Mouse (Mus musculus) T-cell, adult 66 days (primary cell): ENCODE measurements around the gene Hexim2. TPM values are rescaled to one million over a fixed set of nuclear protein-coding genes. Genes with fewer than 3 reads are reported as not detected.

Experiments
- total RNA-seq, 2 experiments: library from RNA; stranded (reverse); gene quantifications; 3 replicates in 1 of 2; 4 replicates in 1 of 2; pipeline ENCODE4 v1.2.4; 2023

Hexim2 gene
- 1 to 10 TPM; 1.6 to 2.8 TPM for total RNA-seq

DNA sequence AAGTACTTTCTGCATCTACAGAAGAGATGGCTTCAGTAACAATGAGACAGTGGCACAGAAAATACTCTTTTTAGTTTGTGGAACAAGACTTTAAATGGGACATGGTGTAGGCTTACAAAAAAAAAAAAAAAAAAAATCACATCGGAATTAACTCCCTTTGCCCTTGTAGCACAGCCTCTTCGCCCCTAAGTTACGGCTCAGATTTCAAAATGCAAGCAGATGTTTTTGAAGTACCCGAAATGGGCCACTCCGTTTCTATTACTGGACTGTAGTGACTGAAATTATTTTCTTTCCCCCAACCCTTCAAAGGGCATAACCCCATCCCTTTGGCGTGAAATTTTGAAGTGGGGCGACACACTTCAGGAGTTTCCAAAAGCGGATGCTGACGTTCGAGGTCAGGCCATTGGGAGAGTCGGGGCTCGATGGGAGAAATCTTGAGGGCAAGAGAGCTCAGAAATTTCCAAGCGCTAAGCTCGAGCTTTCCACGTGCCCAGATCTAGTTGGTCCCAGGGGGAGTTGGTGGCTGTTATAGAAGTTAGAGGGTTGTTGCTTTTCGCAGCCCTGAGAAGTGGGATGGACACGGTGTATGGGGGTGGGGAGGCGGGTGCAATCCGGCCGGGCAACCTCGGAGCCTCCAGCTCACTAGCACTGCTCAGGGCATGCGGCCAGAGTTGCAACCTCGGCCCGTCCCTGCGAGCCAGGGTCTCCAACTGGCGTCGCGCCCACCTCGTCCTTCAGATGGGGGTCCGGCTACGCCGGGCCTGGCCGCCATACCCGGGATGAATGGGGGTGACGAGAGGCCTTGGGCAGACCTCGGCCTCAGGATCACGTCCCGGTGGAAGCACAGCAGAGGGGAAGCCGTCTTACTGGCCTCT, at the start of gene Hexim2:
Gene Hexim2 (plus strand): TSS at position 729 of the 875 bp plus-strand sequence.

DNA sequence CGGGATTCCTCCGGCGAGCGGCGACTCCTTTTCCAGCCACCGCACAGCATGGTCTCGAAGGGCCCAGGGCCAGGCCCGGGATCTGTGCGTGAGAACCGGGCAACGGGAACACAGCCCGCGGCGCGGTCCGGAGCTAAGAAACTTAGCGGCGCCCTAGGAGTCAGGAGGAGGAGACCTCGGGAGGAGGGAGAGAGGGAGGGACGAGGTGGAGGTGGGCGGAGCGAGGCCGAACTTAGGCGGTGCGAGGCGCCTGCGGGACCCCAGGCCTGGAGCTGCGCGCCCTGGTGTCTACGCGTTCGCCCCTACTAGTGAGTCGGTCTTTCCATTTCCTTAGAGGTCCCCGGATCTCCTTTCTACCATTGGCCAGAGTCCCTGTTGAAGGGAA, 30.8 kb upstream of the Hexim2 start, which contains the start of the genes Plcd3 and Acbd4:
Gene Plcd3 (minus strand): TSS at position 178 of the 385 bp plus-strand sequence.
Gene Acbd4 (plus strand): TSS at position 202 of the 385 bp plus-strand sequence.

DNA sequence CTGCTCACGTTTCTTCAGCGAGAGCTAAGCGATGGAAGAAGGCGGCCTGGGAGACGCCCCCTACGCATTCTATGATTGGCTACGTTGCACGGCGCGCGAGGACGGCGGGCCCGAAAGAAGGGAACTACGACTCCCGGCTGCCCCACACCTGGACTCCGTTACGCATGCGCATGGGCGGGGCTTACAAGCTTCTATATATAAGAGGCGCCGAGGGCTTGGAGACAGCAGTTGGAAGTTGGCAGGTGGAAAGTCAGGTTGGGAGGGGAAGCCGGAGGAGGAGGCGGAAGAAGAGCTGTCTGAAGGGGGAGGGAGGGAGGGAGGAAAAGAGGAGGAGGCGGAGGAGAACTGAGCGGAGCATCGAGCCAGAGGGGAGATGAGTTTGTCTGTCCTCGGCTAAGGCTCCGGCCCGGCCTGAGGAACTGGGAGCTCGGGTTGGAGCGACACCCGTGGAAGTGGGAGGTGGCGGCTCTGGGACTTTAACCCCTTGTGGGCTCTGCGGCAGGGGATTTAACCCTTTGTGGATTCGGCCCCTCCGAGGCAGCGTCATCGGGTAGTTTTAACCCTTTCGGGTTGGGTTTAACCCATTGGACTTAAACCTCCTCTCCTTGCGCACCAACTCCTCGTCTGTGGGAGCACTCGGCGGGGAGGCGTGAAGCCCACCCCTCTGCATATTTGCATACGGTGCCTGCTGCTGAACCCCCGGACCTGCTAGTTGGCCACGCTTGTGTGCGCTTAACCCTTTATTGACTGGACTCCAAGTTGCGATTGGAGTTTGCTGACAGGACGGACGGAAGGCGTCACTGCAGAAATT, 16.0 kb upstream of the Hexim2 start, which contains the start of gene Hexim1:
Gene Hexim1 (plus strand): TSS at position 224 of the 811 bp plus-strand sequence.

DNA sequence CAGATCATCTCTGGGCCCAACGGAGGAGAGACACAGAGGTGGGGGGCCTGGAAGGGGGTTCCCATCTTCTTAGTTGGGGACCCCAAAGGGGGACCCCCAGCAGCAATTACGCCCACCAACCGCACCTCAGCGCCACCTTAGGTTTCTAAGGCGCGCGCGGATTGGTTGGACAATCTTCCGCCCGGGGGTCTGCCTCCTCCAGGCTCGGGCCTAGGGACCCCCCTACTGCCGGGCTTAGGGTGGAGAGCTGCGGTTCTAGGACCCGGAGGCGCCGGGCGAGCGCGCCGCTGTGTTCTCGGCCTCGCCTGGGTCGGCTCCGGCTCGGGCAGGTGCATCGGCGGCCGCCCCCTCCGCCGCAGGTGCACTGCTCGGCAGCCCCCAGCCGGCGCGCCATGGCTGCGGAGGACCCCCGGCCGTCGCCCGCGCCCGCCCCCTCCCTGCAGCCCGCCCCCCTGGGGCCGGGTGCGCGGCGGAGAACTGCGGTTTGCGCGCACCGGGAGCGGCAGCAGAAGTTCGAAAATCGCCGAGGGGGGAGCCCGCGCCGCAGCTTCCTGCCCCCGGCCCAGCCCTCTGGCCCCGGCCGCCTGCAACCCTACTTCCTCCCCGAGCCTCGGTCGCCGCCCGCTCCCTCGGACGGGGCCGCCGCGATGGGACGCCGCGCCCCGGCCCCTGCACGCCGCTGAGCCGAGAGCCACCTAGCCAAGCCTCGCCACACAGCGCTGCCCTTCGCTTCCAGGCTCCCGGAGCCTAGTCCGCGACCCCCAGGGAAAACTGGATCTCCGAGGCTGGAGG, 38.5 kb downstream of the Hexim2 start, which contains the start of gene Fmnl1:
Gene Fmnl1 (plus strand): TSS at position 614 of the 792 bp plus-strand sequence.

Other genes with a start within 250 kb of the Hexim2 start
- not detected for gene Fam187a, start 247.3 kb upstream of the Hexim2 start, total RNA-seq
- not detected for gene Gfap, start 231.5 kb upstream of the Hexim2 start, total RNA-seq
- 1 to 10 TPM in 1 of 2 experiments, under 1 TPM in 1; 0.59 to 2.2 TPM for gene Kif18b, start 207.3 kb upstream of the Hexim2 start, total RNA-seq
- gene C1ql1, start 185.7 kb upstream of the Hexim2 start, total RNA-seq, result not detected
- 10 to 100 TPM; 60.2 to 68.4 TPM for gene Nmt1, start 104.2 kb upstream of the Hexim2 start, total RNA-seq
- 10 to 100 TPM; 18.5 to 22.4 TPM for gene Dcakd, start 104.1 kb upstream of the Hexim2 start, total RNA-seq
- gene Plcd3, start 30.8 kb upstream of the Hexim2 start, total RNA-seq, result not detected
- gene Acbd4, start 30.7 kb upstream of the Hexim2 start, total RNA-seq, result 10 to 100 TPM; 46.3 to 47.1 TPM
- gene Hexim1, start 16.2 kb upstream of the Hexim2 start, total RNA-seq, result 10 to 100 TPM; 73.5 to 91.3 TPM
- gene Fmnl1, start 38.7 kb downstream of the Hexim2 start, total RNA-seq, result 100 to 1,000 TPM; 420 to 447 TPM
- gene 1700023F06Rik, start 76.1 kb downstream of the Hexim2 start, total RNA-seq, result not detected
- not detected for gene Spata32, start 86.0 kb downstream of the Hexim2 start, total RNA-seq
- 10 to 100 TPM; 66.2 to 71.0 TPM for gene Map3k14, start 135.0 kb downstream of the Hexim2 start, total RNA-seq
- gene Arhgap27, start 231.3 kb downstream of the Hexim2 start, total RNA-seq, result 10 to 100 TPM; 73.8 to 86.5 TPM